In the genomic region with DNA sequence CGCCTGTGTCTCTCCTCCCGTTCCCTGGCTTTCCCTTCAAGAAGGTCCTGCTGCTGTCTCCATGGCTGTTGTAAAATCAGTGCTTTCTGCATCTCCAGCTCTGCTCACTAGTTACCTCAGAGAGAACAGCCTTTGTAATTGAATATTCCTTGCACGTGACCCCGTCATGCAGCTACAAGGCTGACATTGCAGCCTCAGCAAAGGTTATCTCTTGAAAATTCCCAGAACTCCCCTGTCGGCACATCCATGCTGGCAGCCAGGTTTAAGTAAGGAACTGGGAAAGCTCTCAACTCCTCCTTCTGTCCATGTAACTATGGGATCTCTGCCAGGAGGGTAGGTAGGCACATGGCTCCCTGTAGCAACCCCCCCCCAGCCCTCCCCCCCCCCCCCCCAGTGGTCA, we compare ENCODE assay signal across 12 mouse cellular contexts.
DNase-seq lines count a peak whose midpoint lies in the region; ATAC-seq and TF ChIP-seq lines count a peak whose summit lies in the region.
"Had no signal": no experiment of that assay in that cellular context is flagged by ENCODE, and none has a peak within 500 bp of the region (broad histone marks: within the 10 kb centered on the region; RNA-seq: fewer than 3 reads in every experiment).

No protein-coding gene starts in this region.

- no peak for TF ChIP-seq CTCF in intestine, postnatal 0 days (IDR thresholded peaks at IDR 0.05; ENCODE audit: low read depth)

- H3K4me2 ChIP-seq in heart, embryonic 11.5 days: peak overlapping the region; percentile 16; the same call in 1 of the 2 replicates
- H3K4me2 ChIP-seq in intestine, postnatal 0 days (replicated peaks; ENCODE audit: low read depth): no peak overlapping the region
- H3K4me2 ChIP-seq: liver, embryonic 15.5 days had no signal

- no peaks in the 10 kb centered on the region for H3K27me3 ChIP-seq in heart, embryonic 11.5 days (ENCODE audit: control insufficient read depth, insufficient read depth, low read length)
- no peaks in the 10 kb centered on the region for H3K27me3 ChIP-seq in intestine, postnatal 0 days (replicated peaks; ENCODE audit: control insufficient read depth, insufficient read depth, low read length)
- H3K27me3 ChIP-seq: CH12.LX; liver, embryonic 15.5 days had no signal

- peak; percentile 93 for DNase-seq in heart, adult 11 months
- no peak for DNase-seq in heart, postnatal 25 days (ENCODE audit: low spot score)
- peak; percentile 34 for DNase-seq in R1 (ENCODE audit: low read depth, low spot score)
- no peak for DNase-seq in lung, postnatal 10 days
- no peak for DNase-seq in urinary bladder, postnatal 10 days (ENCODE audit: low spot score)
- no peak for DNase-seq in ovary, postnatal 10 days (ENCODE audit: low spot score)
- DNase-seq: thymus, adult 18-20 months had no signal

- H3K36me3 ChIP-seq in heart, embryonic 11.5 days (ENCODE audit: control insufficient read depth, insufficient read depth, low read length): no peaks in the 10 kb centered on the region
- no peaks in the 10 kb centered on the region; the same call in 1 of the 2 replicates for H3K36me3 ChIP-seq in intestine, postnatal 0 days (ENCODE audit: control insufficient read depth, insufficient read depth)
- H3K36me3 ChIP-seq: liver, embryonic 15.5 days had no signal

- no peaks in the 10 kb centered on the region for H3K9me3 ChIP-seq in heart, embryonic 11.5 days (replicated peaks; ENCODE audit: control insufficient read depth, low read length)
- H3K9me3 ChIP-seq in intestine, postnatal 0 days (ENCODE audit: control insufficient read depth): no peaks in the 10 kb centered on the region
- H3K9me3 ChIP-seq: liver, embryonic 15.5 days had no signal

- no peak overlapping the region for H3K4me3 ChIP-seq in heart, embryonic 11.5 days (ENCODE audit: low read depth, low read length)
- no peak overlapping the region for H3K4me3 ChIP-seq in intestine, postnatal 0 days (ENCODE audit: low read depth, low read length)
- H3K4me3 ChIP-seq: left cerebral cortex, adult 2 months; liver, embryonic 15.5 days had no signal

- intact Hi-C loops in heart, postnatal 25 days (cut with DNase I): no loop called here

- H3K27ac ChIP-seq in heart, embryonic 11.5 days (ENCODE audit: low read depth, low read length): peak overlapping the region; percentile 35; the same call in 1 of the 2 replicates
- no peak overlapping the region; the same call in 1 of the 2 replicates for H3K27ac ChIP-seq in intestine, postnatal 0 days (ENCODE audit: low read depth, low read length)
- H3K27ac ChIP-seq: left cerebral cortex, adult 2 months; liver, embryonic 15.5 days had no signal

- no peak overlapping the region for H3K9ac ChIP-seq in heart, embryonic 11.5 days (ENCODE audit: low read depth, low read length)
- no peak overlapping the region for H3K9ac ChIP-seq in intestine, postnatal 0 days (ENCODE audit: low read depth, low read length)
- H3K9ac ChIP-seq: liver, embryonic 15.5 days had no signal

- H3K4me1 ChIP-seq in heart, embryonic 11.5 days (ENCODE audit: control insufficient read depth, insufficient read depth, low read length): peaks cover 52% of the 10 kb centered on the region
- H3K4me1 ChIP-seq in intestine, postnatal 0 days (replicated peaks; ENCODE audit: control insufficient read depth, insufficient read depth, low read length): peaks cover 13% of the 10 kb centered on the region

- WGBS in heart, embryonic 11.5 days (ENCODE audit: insufficient replicate concordance): 20% methylated on average over 5 of the region's 5 CpGs
- 44% methylated on average over 5 of the region's 5 CpGs for WGBS in intestine, postnatal 0 days

- ATAC-seq in heart, embryonic 11.5 days (replicated peaks; ENCODE audit: insufficient number of reproducible peaks, low FRiP score, low TSS enrichment): peak; percentile 70
- peak; percentile 31; the same call in 1 of the 2 replicates for ATAC-seq in intestine, postnatal 0 days

Comparison
In these comparisons a context has a peak if more than half of its experiments do, and no peak if none do; other contexts are left out.
1. DNase-seq: peak in heart, adult 11 months (single experiment) and R1 (single experiment); none in heart, postnatal 25 days (single experiment), lung, postnatal 10 days (single experiment), urinary bladder, postnatal 10 days (single experiment) and ovary, postnatal 10 days (single experiment).